Mouse (Mus musculus): ENCODE results near the gene Glra1.
"Not testable (repeated sequence)": the region's sequence is repeated elsewhere in the genome, so short reads cannot be mapped to it uniquely, and the experiment has no call there.

Glra1 gene

DNA sequence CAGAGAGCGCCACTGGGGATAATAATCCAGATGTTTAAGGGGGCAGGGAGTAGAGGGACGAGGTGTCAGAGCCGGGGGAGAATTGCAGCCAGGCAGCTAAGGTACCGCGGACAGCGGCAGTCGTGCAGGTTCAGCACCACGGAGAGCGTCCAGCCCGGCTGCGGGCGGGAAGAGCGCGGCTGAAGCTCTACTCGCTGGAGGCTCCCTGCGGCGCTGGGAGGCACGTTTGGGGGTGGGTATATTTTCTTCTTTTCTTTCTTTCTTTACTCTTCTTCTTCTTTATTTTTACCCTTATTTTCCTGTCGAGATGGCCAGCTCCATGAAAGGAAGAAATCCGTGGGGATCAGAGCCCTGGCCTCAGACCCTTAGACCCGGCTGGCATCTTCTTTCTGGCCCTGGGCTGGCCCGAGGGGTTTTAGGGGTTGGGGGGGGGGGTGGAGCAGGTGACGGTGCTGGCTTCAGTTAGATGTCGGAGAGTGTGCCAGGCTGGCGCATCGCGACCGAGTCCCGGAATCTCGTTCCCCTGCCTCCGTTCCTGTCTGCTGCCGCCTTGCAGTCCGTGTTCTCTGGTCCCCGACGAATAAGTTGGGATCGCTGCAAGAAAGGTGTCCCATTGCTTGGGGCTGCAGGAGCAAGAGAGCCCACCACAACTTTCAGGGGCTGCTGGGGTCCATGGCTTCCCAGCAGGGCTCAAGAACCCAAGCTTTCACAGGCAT is at the start of gene Glra1:
TSS of gene Glra1 (minus strand) at position 391 of the 716 bp plus-strand sequence.
- no peak for DNase-seq

GRCm38 (mm10) chr11:55636961-55637360 is 29.0 kb upstream of the Glra1 start:
- DNase-seq = no peak

- no peak for DNase-seq
Measured at GRCm38 (mm10) chr11:55633901-55634300, 25.9 kb upstream of the Glra1 start.

DNA sequence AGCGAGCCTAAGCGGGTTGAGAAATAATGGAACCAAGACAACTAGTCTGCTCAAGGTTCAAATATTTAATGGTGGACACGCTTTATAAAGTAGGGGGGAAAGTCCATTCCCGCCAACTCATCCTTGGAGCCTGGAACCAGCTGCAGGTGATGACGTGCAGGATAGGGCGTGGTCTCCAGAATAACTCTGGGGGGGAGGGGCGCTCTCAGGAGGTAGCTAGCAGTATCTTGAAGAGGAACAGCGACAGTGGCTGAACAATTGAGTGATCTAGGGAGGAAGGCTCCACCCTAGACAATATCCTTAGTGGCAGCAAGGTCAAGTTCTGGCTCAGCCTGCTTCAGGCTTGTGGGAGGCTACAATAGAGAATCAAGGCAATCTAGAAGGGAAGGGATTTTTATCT is 6.6 kb upstream of the Glra1 start:
- DNase-seq = not testable (repeated sequence)

DNA sequence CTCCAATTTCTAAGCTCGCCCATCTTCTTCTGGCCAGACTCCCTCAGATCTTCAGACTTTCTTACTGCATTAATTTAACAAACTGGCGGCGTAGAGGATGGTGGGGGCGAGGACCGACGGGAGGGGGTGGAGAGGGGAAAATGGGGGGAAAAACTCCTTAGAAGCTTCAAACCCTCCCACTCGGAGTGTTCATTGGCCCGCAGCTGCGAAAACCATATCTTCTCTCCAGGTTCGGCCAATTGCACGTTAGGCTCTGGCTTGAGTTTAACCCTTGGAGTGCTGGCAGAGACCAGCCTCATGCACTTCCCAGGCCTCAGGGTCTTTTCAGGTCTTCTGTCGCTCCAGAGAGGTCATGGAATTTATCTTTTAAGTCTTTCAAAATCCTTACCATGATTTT is 524 bp upstream of the Glra1 start:
- peak; percentile 6 for DNase-seq

DNA sequence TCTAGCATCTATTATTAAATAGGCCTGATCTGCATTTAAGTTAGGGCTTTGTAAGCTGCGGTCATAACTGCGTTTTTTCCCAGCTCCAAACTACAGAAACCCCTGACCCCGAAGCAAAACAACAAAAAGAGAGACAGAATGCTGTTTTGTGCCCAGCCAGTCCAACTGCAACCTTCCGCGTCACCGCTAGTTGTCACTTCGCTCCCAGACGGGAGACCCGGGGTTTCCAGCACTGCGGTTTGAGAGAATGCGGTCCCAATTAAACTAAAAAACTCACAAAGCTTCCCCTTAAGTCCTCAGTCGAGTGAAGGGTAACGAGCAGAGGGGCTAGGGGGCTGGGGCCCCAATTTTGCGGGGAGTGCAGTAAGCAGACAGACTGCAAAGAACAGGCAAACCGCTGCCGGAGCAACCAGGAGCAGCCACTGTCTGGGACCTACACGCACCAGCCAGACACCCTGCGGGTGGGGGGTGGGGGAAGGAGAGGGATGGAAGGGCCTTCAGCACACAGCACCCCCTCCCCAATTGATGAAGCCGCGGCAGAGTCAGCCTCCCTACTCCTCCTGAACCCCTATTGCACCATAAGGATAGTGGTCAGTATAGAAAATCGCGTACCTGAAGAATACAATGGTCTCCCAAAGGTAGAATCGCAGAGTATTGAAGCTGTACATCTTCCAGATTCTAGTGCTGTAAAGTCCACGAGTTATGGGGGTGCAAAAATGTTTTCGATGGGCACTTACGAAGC is 761 bp downstream of the Glra1 start:
- peak; percentile 25 for DNase-seq

GRCm38 (mm10) chr11:55601447-55602065 is 6.4 kb downstream of the Glra1 start:
- no peak for DNase-seq

- DNase-seq = no peak
Measured at GRCm38 (mm10) chr11:55595726-55596125, 12.3 kb downstream of the Glra1 start.

GRCm38 (mm10) chr11:55594411-55594810 is 13.6 kb downstream of the Glra1 start:
- DNase-seq = no peak

DNA sequence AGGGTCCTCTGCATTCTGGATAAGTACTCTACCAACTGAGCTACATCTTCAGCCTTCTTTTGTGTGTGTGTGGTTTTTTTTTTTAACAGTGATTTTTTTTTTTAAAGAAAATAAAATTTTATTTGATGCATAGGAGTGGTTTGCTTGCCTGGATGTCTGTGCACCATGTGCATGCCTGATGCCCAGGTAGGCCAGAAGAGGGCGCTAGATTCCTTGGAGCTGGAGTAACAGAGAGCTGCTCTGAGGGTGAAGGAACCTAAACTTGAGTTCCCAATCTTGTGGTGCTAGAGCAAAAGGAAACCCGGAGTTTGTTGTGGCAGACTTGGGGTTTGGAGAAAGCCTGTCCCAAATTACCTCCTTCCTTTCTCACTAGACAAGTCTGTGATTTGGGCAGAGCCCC is 16.8 kb downstream of the Glra1 start:
- no peak for DNase-seq

DNA sequence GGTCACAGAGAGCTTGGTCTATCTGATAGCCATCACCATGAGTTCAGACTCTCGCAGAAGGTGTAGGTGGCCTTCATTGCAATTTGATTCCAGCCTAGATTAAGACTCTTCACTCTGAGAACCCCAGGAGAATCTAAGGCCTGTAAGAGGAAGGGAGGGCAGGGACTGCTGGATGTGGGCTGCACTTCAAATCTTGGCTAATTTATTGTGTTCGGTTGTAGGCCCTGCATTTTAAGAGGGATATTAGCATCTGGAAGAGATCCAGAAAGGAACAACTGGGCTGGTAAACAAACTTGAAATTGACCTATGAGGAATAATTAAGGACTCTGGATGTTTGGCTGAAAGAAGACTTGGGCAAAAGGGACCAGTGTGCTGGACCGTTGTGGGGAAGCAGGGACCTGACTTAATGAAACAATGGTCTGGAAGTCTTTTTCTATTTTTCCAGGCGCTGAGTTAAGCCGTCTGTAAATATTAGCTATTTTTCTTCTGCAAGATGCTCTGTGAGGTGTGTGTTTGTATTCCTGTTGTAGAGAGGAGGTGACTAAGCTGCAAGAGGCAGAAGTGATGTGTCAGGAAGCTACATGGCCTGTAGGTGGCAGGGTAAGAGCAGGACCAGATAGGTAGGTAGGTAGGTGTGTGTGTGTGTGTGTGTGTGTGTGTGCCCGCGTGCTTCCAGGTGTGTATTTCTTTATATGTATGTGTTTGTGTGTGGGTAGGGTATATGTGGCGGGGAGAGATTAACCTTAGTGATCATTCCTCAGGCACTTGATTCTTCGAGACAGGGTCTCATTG is 18.4 kb downstream of the Glra1 start:
- DNase-seq = no peak

DNA sequence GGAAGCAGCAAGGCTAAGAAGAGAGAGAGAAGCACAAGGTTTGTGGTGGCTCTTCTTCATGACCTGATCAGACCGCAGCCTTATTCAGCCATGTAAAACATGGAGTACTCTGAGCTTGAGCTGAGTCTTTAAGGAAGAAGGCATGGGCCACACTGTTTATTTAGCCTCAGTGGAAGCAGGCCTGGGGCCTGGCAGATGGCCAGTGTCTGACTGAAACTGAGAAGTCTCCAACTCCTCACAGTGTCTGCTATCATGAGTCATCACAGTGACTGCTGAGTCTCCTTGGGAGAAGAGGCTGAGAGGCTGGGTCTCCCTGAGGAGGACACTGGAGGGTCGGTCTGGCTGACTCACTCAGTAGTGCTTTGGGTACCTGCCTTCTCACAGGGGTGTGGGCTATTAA is 33.6 kb downstream of the Glra1 start:
- peak; percentile 33 for DNase-seq

DNA sequence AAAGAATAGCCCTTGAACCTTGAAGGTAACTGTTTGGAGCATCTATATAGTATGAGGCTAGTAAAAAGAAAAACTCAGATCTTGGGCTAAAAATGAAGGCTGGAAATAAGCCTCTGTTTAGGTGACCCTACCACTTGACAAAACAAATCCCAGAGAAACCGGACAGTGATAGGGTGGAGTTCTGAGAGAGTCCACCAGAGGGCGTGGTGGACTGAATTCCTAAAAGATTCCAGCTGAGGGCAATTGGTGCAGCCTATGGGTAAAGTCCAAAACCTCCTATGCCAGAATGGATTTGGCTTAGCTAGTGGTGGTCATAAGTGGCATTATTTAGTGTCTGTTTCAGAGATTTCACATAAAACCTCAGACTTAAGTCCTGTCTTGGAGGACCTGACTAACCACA is 36.9 kb downstream of the Glra1 start:
- DNase-seq = peak; percentile 24

DNA sequence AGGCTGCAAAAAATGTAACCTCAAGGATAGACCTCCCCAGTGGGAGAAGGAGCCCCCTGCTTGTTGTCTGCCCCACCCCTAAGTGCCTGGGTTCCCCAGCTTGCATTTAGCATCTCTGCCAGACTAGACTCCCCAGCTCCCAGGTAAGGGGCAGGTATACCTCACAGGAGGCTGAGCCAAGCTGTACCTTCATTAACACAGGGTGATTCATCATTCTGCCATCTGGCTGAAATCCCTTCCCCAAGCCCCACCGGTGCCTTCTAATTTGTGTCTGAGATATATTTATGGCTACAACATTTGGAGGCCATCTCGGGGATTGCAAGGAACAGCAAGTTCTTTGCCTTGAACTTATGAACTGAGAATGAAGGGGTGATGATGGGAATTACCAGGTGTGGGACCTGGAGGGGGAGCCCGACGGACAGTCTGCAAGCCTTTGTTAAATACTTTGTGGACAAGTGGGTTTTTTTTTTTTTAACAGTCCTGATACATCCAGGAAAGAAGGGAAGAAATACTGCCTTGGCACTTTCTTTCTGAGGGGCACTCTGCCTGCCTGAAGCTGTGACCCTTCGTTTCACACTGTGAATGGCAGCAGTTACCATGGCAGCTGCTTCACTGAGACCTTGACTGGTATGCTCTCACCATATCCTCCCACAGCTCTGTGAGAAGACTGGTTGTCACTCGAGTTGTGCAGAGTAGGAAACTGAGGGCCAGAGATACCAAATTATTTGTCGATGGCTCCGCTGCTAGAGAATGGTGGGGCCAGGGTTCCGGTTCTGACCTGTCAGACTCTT is 41.5 kb downstream of the Glra1 start:
- DNase-seq = no peak

DNA sequence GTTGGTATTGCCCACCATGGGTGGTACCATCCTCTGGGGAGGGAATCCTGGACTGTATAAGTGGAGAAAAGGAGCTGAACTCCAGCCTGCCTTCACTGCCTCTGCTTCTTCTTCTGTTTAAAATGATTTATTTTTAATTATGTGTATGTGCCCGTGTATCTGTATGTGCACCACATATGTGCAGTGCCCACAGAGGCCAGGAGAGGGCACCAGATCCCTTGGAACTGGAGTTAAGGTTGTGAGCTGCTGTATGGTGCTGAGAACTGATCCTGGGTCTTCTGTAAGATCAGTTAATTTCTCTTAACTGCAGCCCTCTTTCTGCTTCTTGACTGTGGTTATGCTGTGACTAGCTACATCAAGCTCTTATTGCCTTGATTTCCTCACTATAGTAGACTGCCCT is 62.3 kb downstream of the Glra1 start:
- DNase-seq = no peak

DNA sequence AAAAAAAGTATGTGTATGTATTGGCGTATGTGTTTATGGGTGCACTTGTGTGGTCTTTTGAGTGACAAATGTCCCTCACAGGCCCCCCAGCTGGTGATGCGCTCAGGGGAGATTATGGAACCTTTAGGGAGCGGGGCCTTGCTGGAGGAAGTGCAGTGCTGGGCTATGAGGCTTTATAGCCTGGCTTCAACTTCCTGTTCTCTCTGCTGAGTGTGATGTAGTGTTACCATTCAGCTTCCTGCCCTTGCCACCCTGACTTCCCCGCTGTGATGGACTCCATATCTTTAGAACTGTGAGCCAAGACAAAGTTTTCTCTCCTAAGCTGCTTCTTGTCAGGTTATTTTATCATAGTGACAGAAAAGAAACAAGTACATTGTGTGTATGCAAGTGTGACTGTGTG is 65.3 kb downstream of the Glra1 start:
- no peak for DNase-seq

DNA sequence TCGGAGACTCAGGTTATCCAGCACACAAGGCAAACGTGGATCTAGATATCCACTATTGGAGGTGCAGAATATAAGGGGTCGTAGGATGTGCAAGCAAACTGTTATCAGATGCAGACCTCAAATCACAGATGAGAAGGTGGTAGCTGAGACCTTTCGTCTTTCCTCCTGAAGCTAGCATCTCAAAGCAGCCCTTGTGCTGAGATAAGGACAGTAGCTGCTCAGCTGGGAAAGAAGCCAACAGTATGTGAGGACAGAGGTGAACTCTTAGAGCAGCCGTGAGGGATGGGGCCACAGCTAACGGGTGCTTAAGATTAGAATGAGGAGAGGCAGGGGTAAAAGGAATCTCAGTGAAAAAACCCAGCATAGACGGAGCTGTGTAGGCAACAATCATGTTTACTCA is 65.9 kb downstream of the Glra1 start:
- no peak for DNase-seq

DNA sequence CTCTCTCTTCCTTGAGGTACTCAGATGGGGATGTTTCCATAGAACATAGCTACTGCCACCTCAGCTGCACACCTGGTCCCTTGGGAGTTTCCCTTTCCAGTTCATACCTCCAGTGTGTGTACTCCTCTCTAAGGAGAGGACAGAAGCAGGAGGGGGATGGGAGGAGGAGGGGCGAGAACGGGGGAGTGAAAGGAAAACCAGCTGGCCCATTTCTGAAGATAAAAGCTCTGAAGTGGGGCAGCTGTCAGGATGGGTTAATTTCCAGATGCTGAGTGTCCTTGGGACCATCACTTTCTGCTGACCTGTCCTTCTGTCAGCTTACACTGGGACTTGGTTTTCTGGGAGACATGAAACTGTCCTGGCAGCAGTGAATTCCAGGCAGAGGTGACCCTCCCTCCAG is 73.2 kb downstream of the Glra1 start:
- no peak for DNase-seq

GRCm38 (mm10) chr11:55533378-55533777 is 74.6 kb downstream of the Glra1 start:
- DNase-seq = peak; percentile 82

- no peak for DNase-seq
Measured at GRCm38 (mm10) chr11:55530741-55531140, 77.3 kb downstream of the Glra1 start.

DNA sequence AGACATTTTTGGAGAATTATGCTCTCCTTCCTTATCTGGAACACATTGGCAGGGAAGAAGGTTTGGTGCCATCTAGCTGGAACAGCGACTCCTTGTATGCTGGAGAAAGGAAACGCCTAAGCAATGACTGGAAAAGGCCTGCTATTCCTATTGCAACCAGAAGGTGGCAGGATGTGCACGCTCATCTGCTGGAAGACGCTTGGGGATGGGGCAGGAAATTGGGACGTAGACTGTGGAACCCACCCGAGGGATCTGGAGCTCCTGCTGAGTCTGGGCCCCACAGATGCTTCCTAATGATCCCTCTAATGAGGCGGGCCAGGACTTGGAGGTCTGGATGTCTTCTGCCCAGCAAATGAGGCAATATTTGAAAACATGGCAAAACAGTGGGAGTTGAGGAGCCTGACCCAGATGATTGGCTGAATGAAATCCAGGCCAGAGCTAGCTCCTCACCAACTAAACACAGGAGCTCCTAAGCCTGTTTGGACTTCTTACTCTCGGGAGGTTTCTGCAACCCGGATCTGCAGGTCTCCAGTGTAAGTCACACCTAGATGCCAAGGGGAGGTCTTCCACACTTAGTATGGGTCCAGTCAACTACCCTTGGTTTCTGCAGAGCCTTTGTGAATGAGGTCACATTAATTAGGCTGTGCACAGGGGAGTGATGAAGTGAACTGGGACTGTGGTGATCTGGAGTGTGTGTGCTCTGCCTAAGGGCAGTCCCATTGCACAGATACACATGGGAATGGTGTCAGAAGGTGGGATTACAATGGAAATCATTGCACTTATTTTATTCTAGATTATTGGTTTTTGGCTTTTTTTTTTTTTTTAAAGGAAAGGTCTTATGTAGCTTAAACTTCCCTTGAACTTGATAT is 89.0 kb downstream of the Glra1 start:
- DNase-seq = peak; percentile 77
